Mouse (Mus musculus): Measurements from ENCODE around the gene Rpl21. TPM values are rescaled to one million over a fixed set of nuclear protein-coding genes. Genes with fewer than 3 reads are reported as not detected.
"Not testable (repeated sequence)": the region's sequence is repeated elsewhere in the genome, so short reads cannot be mapped to it uniquely, and the experiment has no call there.

Gene Rpl21
- polyA plus RNA-seq, 1 experiment from 2014 or later: 348 TPM

- WGBS: 65% methylated on average over 5 of the region's 5 CpGs
- H3K27ac ChIP-seq (replicated peaks): no peak overlapping the region
Observed at GRCm38 (mm10) chr5:146872981-146873631, 40.4 kb downstream of the Rpl21 start.

GRCm38 (mm10) chr5:146876024-146876423 is 43.3 kb downstream of the Rpl21 start:
- Histone ChIP-seq H3K4me1 (no peaks in the 10 kb centered on the region), H3K4me3 (no peak overlapping the region), H3K36me3 (no peaks in the 10 kb centered on the region), H3K9me3 (0 out of 2 replicates have a peak, but pooled peaks cover 9% of the 10 kb centered on the region), H3K9ac (no peak overlapping the region), H3K4me2 (no peak overlapping the region), H3K27me3 (replicated peaks) (no peaks in the 10 kb centered on the region), H3K27ac (replicated peaks) (no peak overlapping the region)
- no peak for ATAC-seq (ENCODE audit: extremely low read depth, insufficient number of reproducible peaks, low FRiP score, low TSS enrichment)
- WGBS: 72% methylated on average over 2 of the region's 2 CpGs

More at GRCm38 (mm10) chr5:146872981-146873631, 40.4 kb downstream of the Rpl21 start:
- Histone ChIP-seq H3K4me1 (peaks cover 5% of the 10 kb centered on the region), H3K4me2 (no peak overlapping the region), H3K9me3 (peaks cover 8% of the 10 kb centered on the region; the same call in 1 of the 2 replicates), H3K27me3 (replicated peaks) (no peaks in the 10 kb centered on the region), H3K4me3 (no peak overlapping the region), H3K36me3 (no peaks in the 10 kb centered on the region), H3K9ac (no peak overlapping the region)
- no peak for ATAC-seq (ENCODE audit: extremely low read depth, insufficient number of reproducible peaks, low FRiP score, low TSS enrichment)

GRCm38 (mm10) chr5:146877882-146878281 is 45.2 kb downstream of the Rpl21 start:
- not testable (repeated sequence) for H3K4me3 ChIP-seq; H3K9ac ChIP-seq; H3K4me2 ChIP-seq; H3K4me1 ChIP-seq; H3K27me3 ChIP-seq (replicated peaks); H3K27ac ChIP-seq (replicated peaks); H3K9me3 ChIP-seq; H3K36me3 ChIP-seq; ATAC-seq (ENCODE audit: extremely low read depth, insufficient number of reproducible peaks, low FRiP score, low TSS enrichment)
- WGBS: 75% methylated on average over 5 of the region's 6 CpGs

- Histone ChIP-seq H3K9me3 (0 out of 2 replicates have a peak, but pooled peaks cover 4% of the 10 kb centered on the region), H3K36me3 (no peaks in the 10 kb centered on the region), H3K4me2 (no peak overlapping the region), H3K27me3 (replicated peaks) (no peaks in the 10 kb centered on the region), H3K9ac (no peak overlapping the region), H3K27ac (replicated peaks) (no peak overlapping the region), H3K4me1 (no peaks in the 10 kb centered on the region), H3K4me3 (no peak overlapping the region)
- no peak for ATAC-seq (ENCODE audit: extremely low read depth, insufficient number of reproducible peaks, low FRiP score, low TSS enrichment)
- WGBS: 67% methylated on average over 6 of the region's 6 CpGs
Observed at GRCm38 (mm10) chr5:146882261-146882660, 49.6 kb downstream of the Rpl21 start.

GRCm38 (mm10) chr5:146883053-146883452 is 50.4 kb downstream of the Rpl21 start:
- no peak overlapping the region for H3K4me2 ChIP-seq
- ATAC-seq (ENCODE audit: extremely low read depth, insufficient number of reproducible peaks, low FRiP score, low TSS enrichment): no peak
- 70% methylated on average over 7 of the region's 7 CpGs for WGBS
- no peak overlapping the region for H3K9ac ChIP-seq
- no peaks in the 10 kb centered on the region for H3K27me3 ChIP-seq (replicated peaks)
- no peak overlapping the region for H3K27ac ChIP-seq (replicated peaks)
- no peak overlapping the region for H3K4me3 ChIP-seq
- H3K9me3 ChIP-seq: 0 out of 2 replicates have a peak, but pooled peaks cover 4% of the 10 kb centered on the region
- H3K36me3 ChIP-seq: no peaks in the 10 kb centered on the region
- no peaks in the 10 kb centered on the region for H3K4me1 ChIP-seq

GRCm38 (mm10) chr5:146883486-146884272 is 51.0 kb downstream of the Rpl21 start:
- H3K4me2 ChIP-seq: no peak overlapping the region
- no peak overlapping the region for H3K9ac ChIP-seq
- H3K4me1 ChIP-seq: no peaks in the 10 kb centered on the region
- no peak overlapping the region for H3K27ac ChIP-seq (replicated peaks)
- WGBS: 75% methylated on average over 15 of the region's 15 CpGs
- H3K9me3 ChIP-seq: 0 out of 2 replicates have a peak, but pooled peaks cover 4% of the 10 kb centered on the region
- H3K4me3 ChIP-seq: no peak overlapping the region
- no peaks in the 10 kb centered on the region for H3K36me3 ChIP-seq
- H3K27me3 ChIP-seq (replicated peaks): no peaks in the 10 kb centered on the region
- no peak for ATAC-seq (ENCODE audit: extremely low read depth, insufficient number of reproducible peaks, low FRiP score, low TSS enrichment)

Other genes with a start within 250 kb of the Rpl21 start
- not detected in 2 replicates for gene Gpr12, start 247.7 kb upstream of the Rpl21 start, polyA plus RNA-seq (2015; fragmentation: Nextera tagmentation; extraction: Ambion mirVana)
- gene Usp12, start 37.9 kb upstream of the Rpl21 start, polyA plus RNA-seq (2015; fragmentation: Nextera tagmentation; extraction: Ambion mirVana): 11.0 and 11.1 TPM in 2 replicates
- gene Rasl11a, start 12.2 kb downstream of the Rpl21 start, polyA plus RNA-seq (2015; fragmentation: Nextera tagmentation; extraction: Ambion mirVana): 8.1 and 10.7 TPM in 2 replicates
- gene Gtf3a, start 115.8 kb downstream of the Rpl21 start, polyA plus RNA-seq (2015; fragmentation: Nextera tagmentation; extraction: Ambion mirVana): 79.2 and 84.9 TPM in 2 replicates
- 20.5 and 22.7 TPM in 2 replicates for gene Mtif3, start 130.9 kb downstream of the Rpl21 start, polyA plus RNA-seq (2015; fragmentation: Nextera tagmentation; extraction: Ambion mirVana)
- 10.3 and 10.8 TPM in 2 replicates for gene Lnx2, start 243.7 kb downstream of the Rpl21 start, polyA plus RNA-seq (2015; fragmentation: Nextera tagmentation; extraction: Ambion mirVana)
- gene Polr1d, start 244.2 kb downstream of the Rpl21 start, polyA plus RNA-seq (2015; fragmentation: Nextera tagmentation; extraction: Ambion mirVana): 90.1 and 98.2 TPM in 2 replicates

All from heart, embryonic 13.5 days (tissue).